Comparison of ENCODE assay signal across 12 mouse cellular contexts in genomic region chr1:188030116-188030515, GRCm38 (mm10).
"Had no signal": no experiment of that assay in that cellular context is flagged by ENCODE, and none has a peak within 500 bp of the region (broad histone marks: within the 10 kb centered on the region; RNA-seq: fewer than 3 reads in every experiment).

No protein-coding gene starts in this region.

- H3K27ac ChIP-seq: limb, embryonic 15.5 days; liver, embryonic 12.5 days; midbrain, embryonic 12.5 days had no signal

- DNase-seq: kidney, adult 18-20 months; kidney, postnatal 25 days; lung, embryonic 14.5 days; lung, postnatal 10 days; lung, postnatal 4 days; right cerebral cortex, postnatal 4 days; spleen, adult 18-20 months; thymus, adult 18-20 months; thymus, postnatal 14 days had no signal

- H3K9me3 ChIP-seq: limb, embryonic 15.5 days; liver, embryonic 12.5 days; midbrain, embryonic 12.5 days had no signal

- H3K4me2 ChIP-seq: limb, embryonic 15.5 days; liver, embryonic 12.5 days; lung, embryonic 14.5 days; midbrain, embryonic 12.5 days had no signal

- ATAC-seq: liver, embryonic 12.5 days had no signal

- H3K4me1 ChIP-seq: limb, embryonic 15.5 days; liver, embryonic 12.5 days had no signal

- H3K36me3 ChIP-seq: limb, embryonic 15.5 days; liver, embryonic 12.5 days; midbrain, embryonic 12.5 days had no signal

- H3K4me3 ChIP-seq: limb, embryonic 15.5 days; liver, embryonic 12.5 days; midbrain, embryonic 12.5 days had no signal

- H3K9ac ChIP-seq: limb, embryonic 15.5 days; liver, embryonic 12.5 days; lung, embryonic 14.5 days; midbrain, embryonic 12.5 days had no signal

- H3K27me3 ChIP-seq: liver, embryonic 12.5 days; midbrain, embryonic 12.5 days had no signal
